Mouse (Mus musculus): Measurements from ENCODE around the gene Gm9736. TPM values are rescaled to one million over a fixed set of nuclear protein-coding genes. Genes with fewer than 3 reads are reported as not detected.
"Not testable (repeated sequence)": the region's sequence is repeated elsewhere in the genome, so short reads cannot be mapped to it uniquely, and the experiment has no call there.

Gm9736 gene
- polyA plus RNA-seq, 1 experiment from 2014 or later, result not detected

- H3K4me2 ChIP-seq; H3K9ac ChIP-seq; H3K9me3 ChIP-seq; ATAC-seq (ENCODE audit: extremely low read depth, insufficient number of reproducible peaks, low FRiP score, low TSS enrichment); H3K27me3 ChIP-seq (replicated peaks); H3K27ac ChIP-seq (replicated peaks); H3K36me3 ChIP-seq; H3K4me1 ChIP-seq; H3K4me3 ChIP-seq: not testable (repeated sequence)
- 45% methylated on average over 1 of the region's 1 CpGs for WGBS
Measured at GRCm38 (mm10) chr10:77771225-77771624, 20.1 kb upstream of the Gm9736 start, which contains the start of gene Gm3238. Gm3238 (minus strand) TSS chr10:77771325.

GRCm38 (mm10) chr10:77769727-77770126 is 18.6 kb upstream of the Gm9736 start:
- no peaks in the 10 kb centered on the region for H3K27me3 ChIP-seq (replicated peaks)
- no peaks in the 10 kb centered on the region for H3K36me3 ChIP-seq
- no peak for ATAC-seq (ENCODE audit: extremely low read depth, insufficient number of reproducible peaks, low FRiP score, low TSS enrichment)
- no peak overlapping the region for H3K4me2 ChIP-seq
- H3K9ac ChIP-seq, result no peak overlapping the region
- H3K27ac ChIP-seq (replicated peaks), result no peak overlapping the region
- 84% methylated on average over 1 of the region's 1 CpGs for WGBS
- H3K9me3 ChIP-seq, result 0 out of 2 replicates have a peak, but pooled peaks cover 3% of the 10 kb centered on the region
- 0 out of 2 replicates have a peak, but pooled peaks cover 3% of the 10 kb centered on the region for H3K4me1 ChIP-seq
- H3K4me3 ChIP-seq, result no peak overlapping the region

- not testable (repeated sequence) for H3K36me3 ChIP-seq; H3K4me1 ChIP-seq; H3K4me3 ChIP-seq; H3K9me3 ChIP-seq; H3K27ac ChIP-seq (replicated peaks); H3K27me3 ChIP-seq (replicated peaks); H3K4me2 ChIP-seq; H3K9ac ChIP-seq; ATAC-seq (ENCODE audit: extremely low read depth, insufficient number of reproducible peaks, low FRiP score, low TSS enrichment)
- no CpG with 5 or more reads among the region's 1 CpGs for WGBS
Measured at GRCm38 (mm10) chr10:77759582-77759981, 8.4 kb upstream of the Gm9736 start, which contains the start of gene Gm3233. Gm3233 (minus strand) TSS chr10:77759682.

- H3K9me3 ChIP-seq, result no peaks in the 10 kb centered on the region
- no peaks in the 10 kb centered on the region for H3K27me3 ChIP-seq (replicated peaks)
- H3K4me2 ChIP-seq, result no peak overlapping the region
- H3K27ac ChIP-seq (replicated peaks), result no peak overlapping the region
- no peaks in the 10 kb centered on the region for H3K36me3 ChIP-seq
- no peak for ATAC-seq (ENCODE audit: extremely low read depth, insufficient number of reproducible peaks, low FRiP score, low TSS enrichment)
- H3K4me3 ChIP-seq, result no peak overlapping the region
- H3K4me1 ChIP-seq, result no peaks in the 10 kb centered on the region
- no peak overlapping the region for H3K9ac ChIP-seq
Measured at GRCm38 (mm10) chr10:77753448-77753847, 2.3 kb upstream of the Gm9736 start.

- WGBS, result 47% methylated on average over 3 of the region's 3 CpGs
- not testable (repeated sequence) for H3K27ac ChIP-seq (replicated peaks); H3K27me3 ChIP-seq (replicated peaks); H3K9me3 ChIP-seq; H3K36me3 ChIP-seq; H3K4me1 ChIP-seq; ATAC-seq (ENCODE audit: extremely low read depth, insufficient number of reproducible peaks, low FRiP score, low TSS enrichment); H3K4me2 ChIP-seq; H3K9ac ChIP-seq; H3K4me3 ChIP-seq
Measured at GRCm38 (mm10) chr10:77752312-77752711, 1.2 kb upstream of the Gm9736 start.

- not testable (repeated sequence) for H3K27ac ChIP-seq (replicated peaks); ATAC-seq (ENCODE audit: extremely low read depth, insufficient number of reproducible peaks, low FRiP score, low TSS enrichment); H3K4me3 ChIP-seq; H3K4me2 ChIP-seq; H3K27me3 ChIP-seq (replicated peaks); H3K9ac ChIP-seq; H3K36me3 ChIP-seq; H3K9me3 ChIP-seq; H3K4me1 ChIP-seq
- WGBS, result 53% methylated on average over 1 of the region's 1 CpGs
Measured at GRCm38 (mm10) chr10:77750686-77751085, 468 bp downstream of the Gm9736 start.

GRCm38 (mm10) chr10:77741924-77742688 is 9.0 kb downstream of the Gm9736 start, which contains the start of gene Gm18596:
Gm18596 (minus strand) TSS chr10:77742638.
- H3K9me3 ChIP-seq; H3K4me1 ChIP-seq; H3K27ac ChIP-seq (replicated peaks); ATAC-seq (ENCODE audit: extremely low read depth, insufficient number of reproducible peaks, low FRiP score, low TSS enrichment); H3K4me3 ChIP-seq; H3K36me3 ChIP-seq; H3K4me2 ChIP-seq; H3K9ac ChIP-seq; H3K27me3 ChIP-seq (replicated peaks): not testable (repeated sequence)
- 49% methylated on average over 5 of the region's 5 CpGs for WGBS

GRCm38 (mm10) chr10:77738929-77739328 is 12.2 kb downstream of the Gm9736 start:
- Histone ChIP-seq H3K9me3 (peaks cover 11% of the 10 kb centered on the region), H3K9ac (no peak overlapping the region), H3K4me3 (no peak overlapping the region), H3K36me3 (no peaks in the 10 kb centered on the region), H3K4me2 (no peak overlapping the region), H3K27ac (replicated peaks) (no peak overlapping the region), H3K4me1 (no peaks in the 10 kb centered on the region), H3K27me3 (replicated peaks) (no peaks in the 10 kb centered on the region)
- 77% methylated on average over 4 of the region's 4 CpGs for WGBS
- no peak for ATAC-seq (ENCODE audit: extremely low read depth, insufficient number of reproducible peaks, low FRiP score, low TSS enrichment)

- no peaks in the 10 kb centered on the region for H3K4me1 ChIP-seq
- no peak overlapping the region for H3K4me2 ChIP-seq
- 86% methylated on average over 1 of the region's 1 CpGs for WGBS
- H3K27me3 ChIP-seq (replicated peaks), result no peaks in the 10 kb centered on the region
- no peak for ATAC-seq (ENCODE audit: extremely low read depth, insufficient number of reproducible peaks, low FRiP score, low TSS enrichment)
- H3K4me3 ChIP-seq, result no peak overlapping the region
- H3K27ac ChIP-seq (replicated peaks), result no peak overlapping the region
- H3K36me3 ChIP-seq, result no peaks in the 10 kb centered on the region
- H3K9me3 ChIP-seq, result peaks cover 13% of the 10 kb centered on the region
- H3K9ac ChIP-seq, result no peak overlapping the region
Measured at GRCm38 (mm10) chr10:77735928-77736327, 15.2 kb downstream of the Gm9736 start.

GRCm38 (mm10) chr10:77729241-77729640 is 21.9 kb downstream of the Gm9736 start:
- peaks cover 4% of the 10 kb centered on the region for H3K9me3 ChIP-seq
- H3K36me3 ChIP-seq, result no peaks in the 10 kb centered on the region
- no peak for ATAC-seq (ENCODE audit: extremely low read depth, insufficient number of reproducible peaks, low FRiP score, low TSS enrichment)
- H3K4me1 ChIP-seq, result no peaks in the 10 kb centered on the region
- H3K27me3 ChIP-seq (replicated peaks), result no peaks in the 10 kb centered on the region
- no peak overlapping the region for H3K27ac ChIP-seq (replicated peaks)
- H3K4me2 ChIP-seq, result no peak overlapping the region
- 45% methylated on average over 4 of the region's 4 CpGs for WGBS
- H3K4me3 ChIP-seq, result no peak overlapping the region
- H3K9ac ChIP-seq, result no peak overlapping the region

GRCm38 (mm10) chr10:77728280-77728679 is 22.9 kb downstream of the Gm9736 start:
- H3K9me3 ChIP-seq, result no peaks in the 10 kb centered on the region
- no peak overlapping the region for H3K9ac ChIP-seq
- H3K27ac ChIP-seq (replicated peaks), result no peak overlapping the region
- H3K27me3 ChIP-seq (replicated peaks), result no peaks in the 10 kb centered on the region
- no peaks in the 10 kb centered on the region for H3K4me1 ChIP-seq
- 53% methylated on average over 4 of the region's 4 CpGs for WGBS
- no peak for ATAC-seq (ENCODE audit: extremely low read depth, insufficient number of reproducible peaks, low FRiP score, low TSS enrichment)
- no peaks in the 10 kb centered on the region for H3K36me3 ChIP-seq
- H3K4me3 ChIP-seq, result no peak overlapping the region
- H3K4me2 ChIP-seq, result no peak overlapping the region

GRCm38 (mm10) chr10:77726186-77726585 is 25.0 kb downstream of the Gm9736 start, which contains the start of gene Gm10100:
Gm10100 (plus strand) TSS chr10:77726486.
- no peak within 1 kb of the TSS for H3K9ac ChIP-seq
- no peak within 1 kb of the TSS for H3K4me2 ChIP-seq
- no peaks in the 10 kb centered on the region for H3K4me1 ChIP-seq
- H3K4me3 ChIP-seq, result no peak within 1 kb of the TSS
- WGBS, result 24% methylated on average over 3 of the region's 3 CpGs
- no peaks in the 10 kb centered on the region for H3K36me3 ChIP-seq
- no peak within 1 kb of the TSS for H3K27ac ChIP-seq (replicated peaks)
- H3K27me3 ChIP-seq (replicated peaks), result no peaks in the 10 kb centered on the region
- no peaks in the 10 kb centered on the region for H3K9me3 ChIP-seq
- ATAC-seq (ENCODE audit: extremely low read depth, insufficient number of reproducible peaks, low FRiP score, low TSS enrichment), result no peak
